Mouse (Mus musculus) stomach, postnatal 0 days (tissue): ENCODE results near the gene Irf1. TPM values are rescaled to one million over a fixed set of nuclear protein-coding genes. Genes with fewer than 3 reads are reported as not detected.

Experiments
- ATAC-seq: fragments of 200-750 bp; cut with Nextera tagmentation; 2 replicates; pipeline ENCODE4 v1.8.0; 2017; ENCODE audit not compliant: low FRiP score, low TSS enrichment
- DNase-seq: peaks from one replicate; pipeline ENCODE4 v3.0.0-alpha.2; 2016; ENCODE audit warnings: low spot score
- H3K27ac ChIP-seq: fragments of 300-500 bp; sonication (generic); replicated peaks from 2 replicates; pipeline ENCODE4 v1.5.1; 2014; ENCODE audit warnings: mild to moderate bottlenecking, control low read depth
- H3K27me3 ChIP-seq: fragments of 300-500 bp; sonication (generic); 2 replicates; pipeline ENCODE4 v1.6.1; 2014; ENCODE audit warnings: low read length; ENCODE audit not compliant: control insufficient read depth, insufficient read depth
- H3K36me3 ChIP-seq: fragments of 300-500 bp; sonication (generic); 2 replicates; pipeline ENCODE4 v1.6.1; 2014; ENCODE audit warnings: low read length, mixed read lengths; ENCODE audit not compliant: control insufficient read depth, insufficient read depth
- H3K4me1 ChIP-seq: fragments of 300-500 bp; sonication (generic); replicated peaks from 2 replicates; pipeline ENCODE4 v1.6.1; 2014; ENCODE audit warnings: antibody characterized with exemption; ENCODE audit not compliant: control insufficient read depth, insufficient read depth
- H3K4me2 ChIP-seq: fragments of 300-500 bp; sonication (generic); replicated peaks from 2 replicates; pipeline ENCODE4 v1.6.1; 2014; ENCODE audit warnings: low read depth, mild to moderate bottlenecking, control low read depth, moderate library complexity
- H3K4me3 ChIP-seq: fragments of 300-500 bp; sonication (generic); 2 replicates; pipeline ENCODE4 v1.5.1; 2014; ENCODE audit warnings: low read depth, low read length, control low read depth
- H3K9ac ChIP-seq: fragments of 300-500 bp; sonication (generic); 2 replicates; pipeline ENCODE4 v1.6.1; 2014; ENCODE audit warnings: mild to moderate bottlenecking, low read length, control low read depth, mixed read lengths
- H3K9me3 ChIP-seq: fragments of 300-500 bp; sonication (generic); 2 replicates; pipeline ENCODE4 v1.6.1; 2016; ENCODE audit warnings: low read length; ENCODE audit not compliant: control insufficient read depth
- CTCF ChIP-seq: IDR thresholded peaks from 2 replicates; pipeline ENCODE4 v1.5.1; 2016; ENCODE audit warnings: antibody characterized with exemption, low read depth, mild to moderate bottlenecking, moderate library complexity
- EP300 ChIP-seq: optimal IDR thresholded peaks from 2 replicates; pipeline ENCODE3; 2016; ENCODE audit warnings: antibody characterized with exemption
- WGBS: fragments of 180-500 bp; shearing (Covaris S2); extraction: QIAGEN DNeasy Blood & Tissue Kit; methylation state at CpG from one replicate; pipeline ENCODE4 v1.1.7; 2014; 5-methylcytosine and 5-hydroxymethylcytosine counted together
- polyA plus RNA-seq: library from polyadenylated mRNA; unstranded; fragments of >200 nt; fragmentation: Nextera tagmentation; extraction: Ambion mirVana; gene quantifications from 2 replicates; pipeline ENCODE4 v1.2.1, GENCODE M21; 2015

The Irf1 gene
- polyA plus RNA-seq, 1 experiment from 2014 or later = 25.7 TPM

DNA sequence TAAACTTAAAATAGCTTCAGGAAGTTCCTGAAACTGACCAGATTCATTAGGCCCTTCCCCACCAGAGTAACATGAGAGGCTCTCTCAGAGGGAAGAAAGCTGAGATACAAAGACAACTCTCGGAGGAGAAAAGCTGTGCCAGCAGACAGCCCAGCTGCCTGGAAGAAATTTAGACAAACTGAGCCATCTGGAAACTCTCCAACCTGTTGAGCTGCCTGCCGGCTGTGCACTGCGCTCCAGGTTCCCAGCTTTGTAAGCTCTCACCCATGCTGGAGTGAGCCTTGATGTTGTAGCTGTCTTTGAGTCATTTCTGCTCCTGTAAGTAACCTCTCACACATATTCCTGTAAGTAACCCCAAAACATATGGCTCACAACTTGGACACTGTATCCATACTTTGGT lies 23.2 kb downstream of the Irf1 start:
- Histone ChIP-seq H3K27me3 (no peaks in the 10 kb centered on the region), H3K36me3 (no peaks in the 10 kb centered on the region), H3K4me1 (peaks cover 17% of the 10 kb centered on the region), H3K4me2 (no peak overlapping the region), H3K9me3 (no peaks in the 10 kb centered on the region), H3K9ac (no peak overlapping the region), H3K4me3 (no peak overlapping the region), H3K27ac (no peak overlapping the region)
- no peak for ATAC-seq
- no peak for DNase-seq
- WGBS = 50% methylated on average over 3 of the region's 3 CpGs
- TF ChIP-seq CTCF (no peak), EP300 (no peak)

DNA sequence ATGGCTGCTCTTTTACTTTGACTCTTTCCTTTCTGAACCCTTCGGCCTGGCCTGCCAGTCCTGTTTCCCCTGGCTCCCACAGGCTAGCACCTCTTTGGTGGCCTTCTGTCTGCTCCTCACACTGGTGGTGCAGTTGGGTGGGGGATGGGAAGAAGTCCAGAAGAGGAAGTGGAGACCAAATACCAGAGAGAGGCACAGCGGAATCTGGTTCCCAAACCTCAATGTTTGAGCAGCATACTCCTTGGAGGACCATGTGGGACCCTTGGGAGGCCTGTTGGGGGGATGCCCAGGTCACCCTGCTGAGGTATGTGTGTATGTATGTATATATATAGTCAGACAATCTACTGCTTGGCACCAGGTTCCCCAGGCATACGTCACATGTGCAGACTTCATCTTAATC lies 24.2 kb downstream of the Irf1 start:
- Histone ChIP-seq H3K27me3 (no peaks in the 10 kb centered on the region), H3K9me3 (no peaks in the 10 kb centered on the region), H3K27ac (0 out of 2 replicates have a peak overlapping the region, but pooled peaks have one; percentile 14), H3K4me1 (peaks cover 17% of the 10 kb centered on the region), H3K4me3 (no peak overlapping the region), H3K36me3 (no peaks in the 10 kb centered on the region), H3K9ac (no peak overlapping the region), H3K4me2 (no peak overlapping the region)
- WGBS = 65% methylated on average over 3 of the region's 3 CpGs
- no peak for DNase-seq
- no peak for ATAC-seq
- no peak for TF ChIP-seq EP300
- no peak for TF ChIP-seq CTCF

DNA sequence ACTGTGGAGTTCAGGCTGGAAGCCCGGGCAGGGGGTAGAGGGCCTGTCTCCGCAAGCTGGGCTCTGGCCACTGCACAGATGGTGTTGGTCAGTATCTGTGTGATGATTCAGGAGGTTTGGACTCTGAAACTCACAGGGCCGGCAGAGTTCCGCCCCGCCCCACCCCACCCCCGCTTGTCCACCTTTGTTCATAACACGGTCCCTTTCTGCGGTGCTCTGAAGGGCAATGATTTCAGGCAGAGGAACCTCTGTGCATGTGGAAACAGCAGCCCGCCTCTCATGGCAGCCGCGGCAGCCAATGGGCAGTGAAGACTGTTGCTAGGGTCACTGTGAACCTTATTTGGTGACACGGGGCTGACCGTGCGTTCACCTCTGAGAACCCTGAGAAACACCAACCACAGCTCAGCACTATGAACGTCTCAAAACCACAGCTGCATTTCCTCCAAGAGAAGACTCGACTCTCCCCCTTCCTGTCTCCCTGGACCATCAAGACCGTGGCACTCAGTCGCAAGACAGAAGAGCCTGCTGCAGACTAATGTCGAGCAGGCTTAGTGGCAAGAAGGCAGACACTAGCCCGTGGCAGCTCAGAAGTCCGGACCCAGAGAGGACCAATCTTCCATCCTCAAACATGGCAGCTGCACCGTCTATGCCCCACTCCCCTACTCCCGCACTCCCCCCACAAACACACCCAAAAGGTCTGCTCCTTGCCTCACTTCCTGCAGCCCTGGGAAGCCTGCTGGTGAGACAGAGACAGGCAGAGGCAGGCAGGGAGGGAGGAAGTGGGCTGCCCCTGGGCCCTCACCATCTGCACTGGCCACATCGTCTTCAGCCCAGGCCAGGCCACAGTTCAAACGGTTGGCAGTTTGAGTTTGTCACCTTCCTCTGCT lies 25.1 kb downstream of the Irf1 start:
- DNase-seq = peak; percentile 59
- H3K4me3 ChIP-seq = no peak overlapping the region
- H3K27me3 ChIP-seq = no peaks in the 10 kb centered on the region
- no peaks in the 10 kb centered on the region for H3K36me3 ChIP-seq
- TF ChIP-seq EP300 (no peak), CTCF (peak; percentile 39; the same call in 1 of the 2 replicates)
- no peaks in the 10 kb centered on the region for H3K9me3 ChIP-seq
- H3K9ac ChIP-seq = no peak overlapping the region
- 34% methylated on average over 25 of the region's 25 CpGs for WGBS
- peaks cover 17% of the 10 kb centered on the region for H3K4me1 ChIP-seq
- ATAC-seq = peak; percentile 66
- H3K27ac ChIP-seq = peak overlapping the region; percentile 84
- H3K4me2 ChIP-seq = peak overlapping the region; percentile 17; the same call in 1 of the 2 replicates

DNA sequence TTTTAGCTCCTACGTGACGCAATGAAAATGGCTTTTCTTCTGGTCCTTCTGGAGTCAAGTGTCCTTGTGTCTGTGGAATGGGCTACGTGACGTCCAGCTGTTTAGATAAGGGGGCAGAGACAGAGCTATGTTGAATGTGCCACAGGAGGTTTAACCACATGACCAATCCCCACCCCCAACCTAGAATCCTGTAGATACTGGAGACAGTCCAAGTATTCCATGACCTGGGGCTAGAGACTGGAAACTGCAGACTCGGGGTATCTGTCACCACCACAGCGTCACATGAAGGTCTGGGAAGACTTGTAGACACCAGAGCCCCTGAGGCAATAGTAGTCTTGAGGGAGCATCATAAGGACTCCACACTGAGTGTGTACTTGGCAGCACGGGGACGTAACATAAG lies 26.0 kb downstream of the Irf1 start:
- Histone ChIP-seq H3K9ac (no peak overlapping the region), H3K4me1 (peaks cover 17% of the 10 kb centered on the region), H3K4me3 (no peak overlapping the region), H3K4me2 (no peak overlapping the region), H3K36me3 (no peaks in the 10 kb centered on the region), H3K27me3 (no peaks in the 10 kb centered on the region), H3K9me3 (no peaks in the 10 kb centered on the region), H3K27ac (0 out of 2 replicates have a peak overlapping the region, but pooled peaks have one; percentile 74)
- no peak for ATAC-seq
- no peak for DNase-seq
- TF ChIP-seq CTCF = no peak
- TF ChIP-seq EP300 = no peak
- WGBS = 64% methylated on average over 8 of the region's 8 CpGs

DNA sequence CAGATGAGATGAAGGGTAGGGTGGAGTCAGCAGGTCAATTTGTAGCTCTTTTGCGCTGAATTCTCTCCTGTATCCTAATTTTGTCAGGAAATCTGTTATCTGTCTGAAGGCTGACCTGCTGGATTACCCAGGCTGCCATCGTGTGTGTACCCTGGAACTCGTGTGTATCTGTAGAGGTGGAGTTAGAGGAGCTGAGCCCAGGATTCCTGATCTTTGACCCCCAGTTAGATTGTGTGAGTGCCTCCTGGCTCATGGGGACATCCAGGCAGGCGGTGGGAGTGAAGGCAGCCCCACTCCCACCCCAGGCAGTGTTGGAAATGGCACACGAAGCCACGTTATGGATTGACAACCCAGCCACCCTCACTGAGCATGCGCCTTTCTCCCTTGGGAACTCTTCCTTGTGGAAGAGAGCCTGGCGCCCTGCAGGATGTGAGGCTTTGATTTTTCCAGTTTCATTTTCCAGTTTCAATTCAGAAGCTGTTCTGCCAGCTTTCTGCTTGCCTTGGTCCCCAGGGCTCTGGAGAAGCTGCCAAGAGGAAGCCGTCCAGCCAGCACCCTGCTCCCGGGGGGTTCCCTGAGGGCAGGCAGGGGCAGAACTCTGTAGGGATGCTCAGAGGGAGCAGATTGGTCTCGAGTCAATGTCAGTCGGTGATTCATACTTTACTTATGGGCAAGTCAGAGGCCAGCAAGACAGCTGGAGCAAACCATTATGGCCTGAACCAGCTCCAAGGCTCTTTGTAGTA lies 26.8 kb downstream of the Irf1 start:
- Histone ChIP-seq H3K4me2 (peak overlapping the region; percentile 35), H3K4me3 (peak overlapping the region; percentile 10; the same call in 1 of the 2 replicates), H3K27ac (peak overlapping the region; percentile 74), H3K36me3 (no peaks in the 10 kb centered on the region), H3K9ac (no peak overlapping the region), H3K27me3 (no peaks in the 10 kb centered on the region), H3K9me3 (no peaks in the 10 kb centered on the region), H3K4me1 (peaks cover 17% of the 10 kb centered on the region)
- no peak for TF ChIP-seq CTCF
- TF ChIP-seq EP300 = no peak
- 24% methylated on average over 12 of the region's 12 CpGs for WGBS
- DNase-seq (peak; percentile 38), ATAC-seq (peak; percentile 47; the same call in 1 of the 2 replicates)
